Comparison of ENCODE assay signal across 7 mouse cellular contexts in genomic region chr10:118141018-118141883, GRCm38 (mm10). TPM values are rescaled to one million over a fixed set of nuclear protein-coding genes. Genes with fewer than 3 reads are reported as not detected.
DNase-seq lines count a peak whose midpoint lies in the region; ATAC-seq lines count a peak whose summit lies in the region.

Gene Mdm1 (plus strand): TSS chr10:118141811.

- peak; percentile 100 for ATAC-seq in embryonic facial prominence, embryonic 12.5 days (ENCODE audit: insufficient number of reproducible peaks, insufficient read depth, low FRiP score, low TSS enrichment)
- ATAC-seq in limb, embryonic 11.5 days (ENCODE audit: insufficient number of reproducible peaks, low FRiP score, low TSS enrichment, low read depth), result peak; percentile 100
- ATAC-seq in midbrain, embryonic 14.5 days (ENCODE audit: low FRiP score, low TSS enrichment), result peak; percentile 99

- peaks cover 9% of the 10 kb centered on the region for H3K4me1 ChIP-seq in embryonic facial prominence, embryonic 12.5 days
- 0 out of 2 replicates have a peak, but pooled peaks cover 2% of the 10 kb centered on the region for H3K4me1 ChIP-seq in limb, embryonic 11.5 days (ENCODE audit: control insufficient read depth, insufficient read depth, low read length)
- peaks cover 12% of the 10 kb centered on the region for H3K4me1 ChIP-seq in midbrain, embryonic 14.5 days (ENCODE audit: control insufficient read depth, insufficient read depth, low read length)

- H3K27me3 ChIP-seq in embryonic facial prominence, embryonic 12.5 days, result no peaks in the 10 kb centered on the region
- no peaks in the 10 kb centered on the region for H3K27me3 ChIP-seq in limb, embryonic 11.5 days (ENCODE audit: control insufficient read depth, insufficient read depth, low read length)
- no peaks in the 10 kb centered on the region for H3K27me3 ChIP-seq in midbrain, embryonic 14.5 days (ENCODE audit: control insufficient read depth, insufficient read depth, low read length)

- no peaks in the 10 kb centered on the region for H3K9me3 ChIP-seq in embryonic facial prominence, embryonic 12.5 days
- H3K9me3 ChIP-seq in limb, embryonic 11.5 days (ENCODE audit: control insufficient read depth, low read length), result no peaks in the 10 kb centered on the region
- no peaks in the 10 kb centered on the region for H3K9me3 ChIP-seq in midbrain, embryonic 14.5 days (ENCODE audit: control insufficient read depth, low read length)

- peak within 1 kb of the TSS; percentile 67 for H3K4me2 ChIP-seq in embryonic facial prominence, embryonic 12.5 days (replicated peaks)
- peak within 1 kb of the TSS; percentile 73 for H3K4me2 ChIP-seq in limb, embryonic 11.5 days (ENCODE audit: low read depth, severe bottlenecking)
- H3K4me2 ChIP-seq in midbrain, embryonic 14.5 days (ENCODE audit: low read length), result peak within 1 kb of the TSS; percentile 73

- 6% methylated on average over 43 of the region's 47 CpGs for WGBS in embryonic facial prominence, embryonic 12.5 days
- WGBS in limb, embryonic 11.5 days, result 6% methylated on average over 47 of the region's 47 CpGs
- 6% methylated on average over 47 of the region's 47 CpGs for WGBS in midbrain, embryonic 14.5 days

- peak within 1 kb of the TSS; percentile 89 for H3K4me3 ChIP-seq in embryonic facial prominence, embryonic 12.5 days
- peak within 1 kb of the TSS; percentile 93 for H3K4me3 ChIP-seq in limb, embryonic 11.5 days (ENCODE audit: low read depth, low read length)
- H3K4me3 ChIP-seq in midbrain, embryonic 14.5 days (replicated peaks; ENCODE audit: low read depth, low read length), result peak within 1 kb of the TSS; percentile 86

- H3K36me3 ChIP-seq in embryonic facial prominence, embryonic 12.5 days, result peaks cover 14% of the 10 kb centered on the region; the same call in 1 of the 2 replicates
- no peaks in the 10 kb centered on the region; the same call in 1 of the 2 replicates for H3K36me3 ChIP-seq in limb, embryonic 11.5 days (ENCODE audit: control insufficient read depth, insufficient read depth, low read length)
- H3K36me3 ChIP-seq in midbrain, embryonic 14.5 days (ENCODE audit: control insufficient read depth, insufficient read depth, low read length), result no peaks in the 10 kb centered on the region

- DNase-seq in adrenal gland, postnatal 25 days, result peak; percentile 97
- DNase-seq in heart, adult 11 months, result peak; percentile 100
- peak; percentile 99 for DNase-seq in kidney, adult 18-20 months
- DNase-seq in limb, embryonic 11.5 days (ENCODE audit: low spot score), result peak; percentile 98
- peak; percentile 99 for DNase-seq in midbrain, embryonic 14.5 days
- DNase-seq in spleen, adult 18-20 months, result peak; percentile 98 to 99

- H3K27ac ChIP-seq in embryonic facial prominence, embryonic 12.5 days, result peak within 1 kb of the TSS; percentile 83
- 0 out of 2 replicates have a peak within 1 kb of the TSS, but pooled peaks have one; percentile 5 for H3K27ac ChIP-seq in limb, embryonic 11.5 days (replicated peaks; ENCODE audit: low read depth, low read length)
- peak within 1 kb of the TSS; percentile 86 for H3K27ac ChIP-seq in midbrain, embryonic 14.5 days (replicated peaks; ENCODE audit: low read depth, low read length)

- peak within 1 kb of the TSS; percentile 80 for H3K9ac ChIP-seq in embryonic facial prominence, embryonic 12.5 days
- H3K9ac ChIP-seq in limb, embryonic 11.5 days (ENCODE audit: low read length), result peak within 1 kb of the TSS; percentile 82
- H3K9ac ChIP-seq in midbrain, embryonic 14.5 days (replicated peaks; ENCODE audit: low read length), result peak within 1 kb of the TSS; percentile 64

RNA-seq across cellular contexts. Expression of gene Mdm1, which starts in this region (rescaled TPM):
- total RNA-seq in adrenal gland, postnatal 25 days (2021), result 11.7 and 16.6 TPM in 2 replicates
- polyA plus RNA-seq in embryonic facial prominence, embryonic 12.5 days (2016; fragmentation: Nextera tagmentation; extraction: Ambion mirVana), result 47.2 and 48.7 TPM in 2 replicates
- polyA plus RNA-seq in limb, embryonic 11.5 days (2014; fragmentation: Nextera tagmentation; extraction: Ambion mirVana), result 58.7 and 64.2 TPM in 2 replicates
- polyA plus RNA-seq in midbrain, embryonic 14.5 days (2014; fragmentation: Nextera tagmentation; extraction: Ambion mirVana), result 29.6 and 32.3 TPM in 2 replicates

Comparison
In these comparisons a context has a peak if more than half of its experiments do, and no peak if none do; other contexts are left out.
1. Peak in every context shown above with its lines: DNase-seq, ATAC-seq, H3K4me3 ChIP-seq and H3K27ac ChIP-seq.
2. H3K27ac ChIP-seq: peak in every context shown above with its lines; median percentile 86 in midbrain, embryonic 14.5 days; 83 in embryonic facial prominence, embryonic 12.5 days; 5 in limb, embryonic 11.5 days.